Mouse (Mus musculus) midbrain, embryonic 11.5 days (tissue): Measurements from ENCODE around the gene Galnt12. TPM values are rescaled to one million over a fixed set of nuclear protein-coding genes. Genes with fewer than 3 reads are reported as not detected.

Source experiments
- ATAC-seq: fragments of 200-750 bp; cut with Nextera tagmentation; 2 replicates; pipeline ENCODE4 v1.8.0; 2017; ENCODE audit warnings: moderate TSS enrichment, moderate library complexity; ENCODE audit not compliant: low FRiP score
- DNase-seq: peaks from one replicate; pipeline ENCODE4 v3.0.0; 2015; ENCODE audit warnings: low spot score; ENCODE audit errors: missing footprints
- H3K27ac ChIP-seq: fragments of 300-500 bp; sonication (generic); 2 replicates; pipeline ENCODE4 v1.5.1; 2014; ENCODE audit warnings: low read depth, low read length
- H3K27me3 ChIP-seq: fragments of 300-500 bp; sonication (generic); 2 replicates; pipeline ENCODE4 v1.6.1; 2014; ENCODE audit warnings: mild to moderate bottlenecking, low read length, moderate library complexity, mixed read lengths; ENCODE audit not compliant: control insufficient read depth, insufficient read depth
- H3K36me3 ChIP-seq: fragments of 300-500 bp; sonication (generic); 2 replicates; pipeline ENCODE4 v1.6.1; 2014; ENCODE audit warnings: mild to moderate bottlenecking, low read length, moderate library complexity, mixed read lengths; ENCODE audit not compliant: control insufficient read depth, insufficient read depth
- H3K4me1 ChIP-seq: fragments of 300-500 bp; sonication (generic); 2 replicates; pipeline ENCODE4 v1.6.1; 2014; ENCODE audit warnings: low read length; ENCODE audit not compliant: control insufficient read depth, insufficient read depth
- H3K4me2 ChIP-seq: fragments of 300-500 bp; sonication (generic); 2 replicates; pipeline ENCODE4 v1.6.1; 2014; ENCODE audit warnings: mild to moderate bottlenecking, moderate library complexity
- H3K4me3 ChIP-seq: fragments of 300-500 bp; sonication (generic); 2 replicates; pipeline ENCODE4 v1.5.1; 2014; ENCODE audit warnings: low read depth, low read length
- H3K9ac ChIP-seq: fragments of 300-500 bp; sonication (generic); 2 replicates; pipeline ENCODE4 v1.6.1; 2014; ENCODE audit warnings: low read length
- H3K9me3 ChIP-seq: fragments of 300-500 bp; sonication (generic); 2 replicates; pipeline ENCODE4 v1.6.1; 2016; ENCODE audit warnings: low read length; ENCODE audit not compliant: control insufficient read depth
- WGBS: fragments of 180-500 bp; shearing (Covaris S2); extraction: QIAGEN DNeasy Blood & Tissue Kit; methylation state at CpG from one replicate; pipeline ENCODE4 v1.1.7; 2014; 5-methylcytosine and 5-hydroxymethylcytosine counted together
- polyA plus RNA-seq: library from polyadenylated mRNA; unstranded; fragments of >200 nt; fragmentation: Nextera tagmentation; extraction: Ambion mirVana; gene quantifications from 2 replicates; pipeline ENCODE4 v1.2.1, GENCODE M21; 2014

The Galnt12 gene
- polyA plus RNA-seq, 1 experiment from 2014 or later, result 6.1 TPM

DNA sequence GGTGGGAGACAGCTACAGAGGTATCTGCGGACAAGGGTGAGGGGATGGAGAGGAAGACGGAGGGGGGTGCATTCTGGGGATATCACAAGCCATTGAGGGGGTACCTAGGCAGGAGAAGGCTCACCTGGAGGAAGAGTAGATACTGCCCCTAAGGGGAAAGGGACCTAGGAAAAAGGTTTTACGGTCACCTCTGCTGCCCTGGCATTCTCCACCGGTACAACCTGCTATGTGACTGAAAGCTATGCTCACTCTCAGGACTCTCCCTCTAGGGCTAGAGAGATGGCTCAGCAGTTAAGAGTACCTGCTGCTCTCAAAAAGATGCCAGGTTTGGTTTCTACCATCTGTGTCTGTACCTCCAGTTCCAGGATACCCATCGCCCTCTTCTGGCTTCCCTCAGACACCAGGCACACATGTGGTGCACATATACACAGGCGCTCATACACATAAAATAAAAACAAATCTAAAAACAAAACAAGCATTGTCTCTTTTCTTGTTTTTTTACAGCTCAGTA lies 36.1 kb upstream of the Galnt12 start:
- H3K4me2 ChIP-seq, result no peak overlapping the region
- WGBS, result 94% methylated on average over 6 of the region's 6 CpGs
- H3K27ac ChIP-seq, result no peak overlapping the region
- H3K27me3 ChIP-seq, result no peaks in the 10 kb centered on the region
- no peaks in the 10 kb centered on the region for H3K36me3 ChIP-seq
- H3K9ac ChIP-seq, result no peak overlapping the region
- H3K4me3 ChIP-seq, result no peak overlapping the region
- peak; percentile 73 for DNase-seq
- H3K9me3 ChIP-seq, result no peaks in the 10 kb centered on the region
- peaks cover 10% of the 10 kb centered on the region for H3K4me1 ChIP-seq
- no peak for ATAC-seq

DNA sequence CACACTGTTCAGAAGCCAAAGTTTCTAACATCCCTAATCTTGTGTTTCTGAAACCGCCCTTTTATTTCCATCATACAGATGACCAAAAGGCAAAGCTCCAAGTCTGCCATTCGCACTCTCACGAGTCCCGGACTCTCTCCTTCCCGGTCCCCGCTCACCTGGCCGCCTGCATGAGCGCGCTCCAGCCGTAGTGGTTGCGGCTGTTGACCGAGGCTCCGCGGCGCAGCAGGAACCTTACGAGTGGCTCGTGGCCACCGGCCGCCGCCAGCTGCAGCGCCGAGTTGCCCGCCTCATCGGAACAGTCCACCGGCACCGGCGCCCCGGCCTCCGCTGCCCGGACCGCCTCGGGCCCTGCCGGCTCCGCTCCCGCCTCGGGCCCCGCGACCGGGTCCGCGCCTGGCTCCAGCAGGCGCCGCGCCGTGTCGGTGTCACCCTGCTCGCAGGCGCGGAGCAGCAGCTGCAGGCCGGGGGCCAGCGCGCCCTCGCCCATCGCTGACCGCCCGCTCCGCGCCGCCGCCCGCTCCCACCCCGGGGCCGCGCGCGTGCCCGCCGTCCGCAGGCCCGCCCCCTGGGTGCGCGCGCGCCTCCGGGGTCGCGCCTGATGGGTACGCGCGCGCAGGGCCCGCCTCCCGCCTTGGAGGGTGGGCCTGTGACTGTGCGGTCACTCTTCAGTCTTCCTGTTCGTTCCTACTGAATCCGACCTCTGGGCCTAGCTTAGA lies 34.8 kb upstream of the Galnt12 start, which contains the start of gene Anks6:
Anks6 (minus strand) TSS at position 637 of the 719 bp plus-strand sequence.
- under 1% methylated on average over 66 of the region's 86 CpGs for WGBS
- H3K27me3 ChIP-seq, result no peaks in the 10 kb centered on the region
- ATAC-seq (peak; percentile 93), DNase-seq (peak; percentile 98)
- H3K4me1 ChIP-seq, result peaks cover 5% of the 10 kb centered on the region
- peak within 1 kb of the TSS; percentile 69 for H3K4me3 ChIP-seq
- peak within 1 kb of the TSS; percentile 77 for H3K4me2 ChIP-seq
- no peaks in the 10 kb centered on the region for H3K9me3 ChIP-seq
- H3K9ac ChIP-seq, result peak within 1 kb of the TSS; percentile 79
- 0 out of 2 replicates have a peak within 1 kb of the TSS, but pooled peaks have one; percentile 25 for H3K27ac ChIP-seq
- H3K36me3 ChIP-seq, result no peaks in the 10 kb centered on the region

DNA sequence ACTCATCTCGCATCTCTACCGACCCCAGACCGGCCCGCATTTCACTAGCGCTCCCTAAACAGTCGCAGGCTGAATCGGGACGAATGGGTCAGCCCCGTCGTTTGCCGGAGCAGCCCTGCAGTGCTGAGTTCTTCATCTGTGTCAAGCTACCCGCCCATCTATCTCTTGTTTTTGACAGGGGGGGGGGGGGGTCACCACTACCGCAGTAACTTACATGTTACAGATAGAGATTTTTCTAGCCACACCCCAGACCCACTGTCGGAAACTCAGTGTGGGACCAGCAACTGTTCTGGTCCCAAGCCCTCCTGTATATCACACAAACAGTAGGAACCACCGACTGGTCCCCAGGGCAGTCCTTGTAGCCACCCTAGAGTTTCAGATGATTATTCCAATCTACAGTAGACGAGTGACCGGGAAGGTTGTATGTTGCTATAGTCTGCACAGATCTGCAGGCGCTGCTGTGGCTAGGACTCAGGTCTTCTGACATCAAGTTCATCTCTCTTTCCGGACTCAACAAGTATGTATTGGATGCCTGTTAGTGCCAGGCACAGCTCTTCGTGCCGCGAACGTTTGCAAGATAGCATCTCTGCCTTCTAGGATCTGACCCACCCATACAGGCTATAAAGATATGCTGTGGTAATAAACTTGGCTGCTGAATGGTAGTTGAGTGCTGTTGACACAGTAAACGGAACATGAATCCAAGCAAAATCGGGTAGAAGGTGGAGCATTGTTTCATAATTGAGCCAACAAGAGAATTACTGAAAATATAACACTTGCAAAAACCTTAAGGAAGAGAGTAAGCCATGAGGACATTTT lies 34.0 kb upstream of the Galnt12 start:
- H3K9ac ChIP-seq, result peak overlapping the region; percentile 79
- no peaks in the 10 kb centered on the region for H3K36me3 ChIP-seq
- H3K27ac ChIP-seq, result no peak overlapping the region
- DNase-seq (no peak), ATAC-seq (peak; percentile 56; the same call in 1 of the 2 replicates)
- no peaks in the 10 kb centered on the region for H3K27me3 ChIP-seq
- 40% methylated on average over 25 of the region's 25 CpGs for WGBS
- no peaks in the 10 kb centered on the region for H3K9me3 ChIP-seq
- H3K4me1 ChIP-seq, result peaks cover 5% of the 10 kb centered on the region
- H3K4me2 ChIP-seq, result peak overlapping the region; percentile 77
- peak overlapping the region; percentile 69 for H3K4me3 ChIP-seq

DNA sequence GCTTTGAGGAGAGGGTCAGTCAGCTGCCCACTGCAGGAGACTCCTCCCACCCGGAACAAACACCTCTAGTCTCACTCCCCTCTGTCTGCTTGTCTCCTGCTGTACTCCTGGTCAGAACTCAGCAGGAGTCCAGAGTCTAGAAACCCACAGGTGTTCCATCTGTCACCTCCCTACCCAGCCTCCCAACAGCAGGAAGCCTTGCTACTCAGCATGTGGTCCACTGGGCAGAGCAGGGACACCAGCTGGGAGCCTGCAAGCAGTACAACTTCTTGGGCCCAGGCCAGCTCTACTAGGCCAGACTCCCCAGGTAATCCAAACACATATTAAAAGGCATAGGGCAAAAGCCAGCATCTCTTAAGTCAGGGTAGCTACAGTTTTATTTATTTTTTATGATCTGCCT lies 30.8 kb upstream of the Galnt12 start:
- peaks cover 5% of the 10 kb centered on the region for H3K4me1 ChIP-seq
- WGBS, result 11% methylated on average over 1 of the region's 1 CpGs
- no peak overlapping the region for H3K4me2 ChIP-seq
- H3K27ac ChIP-seq, result no peak overlapping the region
- no peak for ATAC-seq
- H3K4me3 ChIP-seq, result no peak overlapping the region
- no peaks in the 10 kb centered on the region for H3K27me3 ChIP-seq
- DNase-seq, result no peak
- H3K9me3 ChIP-seq, result no peaks in the 10 kb centered on the region
- H3K36me3 ChIP-seq, result no peaks in the 10 kb centered on the region
- H3K9ac ChIP-seq, result no peak overlapping the region

DNA sequence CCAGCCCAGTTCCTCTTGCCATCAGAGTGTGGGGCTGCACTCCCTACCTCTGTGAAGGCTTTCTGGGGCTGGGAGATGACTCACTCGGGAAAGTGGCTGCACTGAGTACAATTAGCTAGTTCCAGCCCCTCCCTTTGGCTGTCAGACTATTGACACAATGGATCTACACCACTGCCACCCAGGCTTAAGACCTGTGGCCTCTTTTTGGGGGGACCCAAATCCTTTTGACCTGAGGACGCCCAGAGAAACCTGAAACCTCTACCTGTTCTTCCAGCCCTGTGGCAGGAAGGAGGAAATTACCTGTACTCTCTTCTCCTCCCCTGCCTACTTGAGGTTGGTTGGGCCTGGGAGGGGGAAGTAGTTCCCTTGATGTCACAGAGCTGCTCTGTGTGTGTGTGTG lies 16.7 kb upstream of the Galnt12 start:
- DNase-seq (no peak), ATAC-seq (no peak)
- no peaks in the 10 kb centered on the region for H3K27me3 ChIP-seq
- no peak overlapping the region for H3K9ac ChIP-seq
- no peak overlapping the region for H3K27ac ChIP-seq
- H3K4me1 ChIP-seq, result no peaks in the 10 kb centered on the region
- no peak overlapping the region for H3K4me2 ChIP-seq
- H3K36me3 ChIP-seq, result no peaks in the 10 kb centered on the region
- no peaks in the 10 kb centered on the region for H3K9me3 ChIP-seq
- H3K4me3 ChIP-seq, result no peak overlapping the region
- WGBS, result 43% methylated on average over 2 of the region's 2 CpGs

DNA sequence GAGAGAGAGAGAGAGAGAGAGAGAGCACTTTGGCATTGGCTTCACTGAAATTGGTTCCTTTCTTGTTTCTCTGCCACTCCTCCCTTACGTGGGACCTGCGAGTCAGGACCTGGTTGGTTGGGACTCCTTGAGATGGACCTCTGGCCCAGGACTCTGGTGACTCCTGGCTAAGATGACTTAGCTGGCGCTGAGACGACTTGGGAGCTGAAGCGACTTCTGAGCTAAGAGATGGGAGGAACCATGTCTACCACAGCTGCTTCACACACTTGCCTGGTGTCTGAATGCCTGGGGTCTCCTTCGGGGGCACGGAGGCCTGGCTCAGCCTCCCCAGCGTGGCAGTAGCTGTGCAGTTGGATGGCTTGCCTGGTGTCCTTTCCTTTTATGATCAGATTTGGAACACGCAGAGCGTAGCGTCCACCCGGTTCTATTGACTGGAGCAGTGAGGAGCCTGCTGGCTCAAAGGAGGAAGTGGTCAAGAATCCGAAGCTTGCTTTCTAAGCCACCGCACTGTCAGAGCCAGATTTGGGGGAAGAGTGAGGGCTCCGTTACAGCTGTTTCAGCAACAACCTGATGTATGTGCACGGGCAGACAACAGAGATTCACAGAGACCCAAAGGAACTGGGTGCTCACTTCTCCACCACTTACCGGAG lies 11.6 kb upstream of the Galnt12 start:
- Histone ChIP-seq H3K36me3 (no peaks in the 10 kb centered on the region), H3K9me3 (no peaks in the 10 kb centered on the region), H3K9ac (no peak overlapping the region), H3K27me3 (no peaks in the 10 kb centered on the region), H3K27ac (no peak overlapping the region), H3K4me1 (no peaks in the 10 kb centered on the region), H3K4me2 (no peak overlapping the region), H3K4me3 (no peak overlapping the region)
- ATAC-seq, result no peak
- 91% methylated on average over 17 of the region's 17 CpGs for WGBS
- peak; percentile 28 for DNase-seq

DNA sequence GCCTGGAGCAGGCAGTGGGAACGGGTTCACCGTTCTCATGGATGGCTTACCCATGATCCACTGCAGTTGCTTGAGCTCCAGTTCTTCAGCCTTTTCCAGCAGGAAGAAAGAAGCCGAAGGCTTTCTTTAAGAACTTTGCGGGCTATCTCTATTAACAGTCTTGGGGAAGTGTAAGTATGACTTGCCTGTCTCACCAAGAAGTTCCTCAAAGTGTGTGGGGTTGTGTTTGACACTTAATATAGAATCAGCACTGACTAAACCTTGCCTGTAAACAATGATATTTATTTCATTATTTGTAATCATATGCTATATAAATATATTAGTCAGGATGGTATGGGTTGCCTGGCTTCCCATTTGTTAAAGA lies 11.1 kb upstream of the Galnt12 start:
- Histone ChIP-seq H3K9me3 (no peaks in the 10 kb centered on the region), H3K4me3 (no peak overlapping the region), H3K27ac (no peak overlapping the region), H3K9ac (no peak overlapping the region), H3K27me3 (no peaks in the 10 kb centered on the region), H3K4me1 (no peaks in the 10 kb centered on the region), H3K4me2 (no peak overlapping the region), H3K36me3 (no peaks in the 10 kb centered on the region)
- DNase-seq (peak; percentile 23), ATAC-seq (no peak)
- 91% methylated on average over 4 of the region's 4 CpGs for WGBS

DNA sequence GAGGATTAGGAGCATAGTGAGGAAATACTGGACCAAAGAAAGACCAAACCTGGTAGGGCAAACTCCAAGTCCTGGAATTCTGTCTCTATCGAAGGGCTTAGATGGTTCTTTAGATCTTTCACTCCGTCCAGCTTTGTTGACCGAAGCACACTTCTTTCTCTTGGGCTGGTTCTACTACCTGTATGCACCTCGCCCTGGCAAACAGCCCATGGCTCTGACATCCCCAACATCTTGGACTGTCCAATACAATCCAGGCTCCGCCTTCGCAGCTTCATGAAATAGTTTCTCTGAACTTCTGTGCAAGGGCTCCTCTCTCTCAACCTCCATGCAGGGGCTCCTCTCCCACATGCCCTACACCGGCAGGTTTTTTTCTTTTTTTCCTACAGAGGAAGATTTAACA lies 7.9 kb upstream of the Galnt12 start:
- DNase-seq (peak; percentile 62), ATAC-seq (no peak)
- Histone ChIP-seq H3K4me1 (no peaks in the 10 kb centered on the region), H3K4me2 (no peak overlapping the region), H3K27me3 (no peaks in the 10 kb centered on the region), H3K27ac (no peak overlapping the region), H3K4me3 (no peak overlapping the region), H3K36me3 (no peaks in the 10 kb centered on the region), H3K9me3 (no peaks in the 10 kb centered on the region), H3K9ac (no peak overlapping the region)
- WGBS, result 89% methylated on average over 7 of the region's 7 CpGs
